Mouse (Mus musculus): Measurements from ENCODE around the gene Figla. TPM values are rescaled to one million over a fixed set of nuclear protein-coding genes. Genes with fewer than 3 reads are reported as not detected.

The Figla gene
- total RNA-seq, 2 experiments from 2014 or later, result not detected

DNA sequence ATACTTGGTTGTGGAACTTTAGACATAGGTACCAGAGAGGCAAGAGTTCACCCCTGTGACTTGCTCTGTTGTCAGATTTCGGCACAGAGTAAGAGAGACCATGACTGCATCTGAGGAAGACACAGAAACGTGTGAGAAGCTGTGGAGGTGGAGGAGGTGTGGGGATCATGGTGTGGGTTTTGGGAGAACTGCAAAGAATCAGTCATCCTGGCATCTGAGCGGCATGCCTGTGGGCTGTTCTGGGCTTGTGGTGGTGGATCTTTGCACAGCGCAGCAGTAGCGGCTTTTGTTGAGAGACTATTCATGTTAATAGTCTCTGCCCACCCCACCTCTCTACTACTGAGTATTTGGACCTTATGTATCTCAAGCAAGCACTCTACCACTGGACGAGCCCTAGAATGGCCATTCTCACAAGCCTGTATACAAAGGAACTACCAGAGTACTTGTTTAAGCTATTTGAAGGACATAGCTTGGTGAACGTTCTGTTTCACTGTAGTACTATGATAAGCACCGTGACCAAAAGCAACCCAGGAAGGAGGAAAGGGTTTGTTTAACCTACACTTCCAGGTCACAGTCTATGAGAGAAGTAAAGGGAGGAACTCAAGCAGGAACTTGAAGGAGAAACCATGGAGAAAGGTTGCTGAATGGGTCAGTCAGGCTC lies 10.8 kb downstream of the Figla start:
- no peak for ATAC-seq (replicated peaks; ENCODE audit: low FRiP score, low TSS enrichment, poor library complexity, severe bottlenecking)

DNA sequence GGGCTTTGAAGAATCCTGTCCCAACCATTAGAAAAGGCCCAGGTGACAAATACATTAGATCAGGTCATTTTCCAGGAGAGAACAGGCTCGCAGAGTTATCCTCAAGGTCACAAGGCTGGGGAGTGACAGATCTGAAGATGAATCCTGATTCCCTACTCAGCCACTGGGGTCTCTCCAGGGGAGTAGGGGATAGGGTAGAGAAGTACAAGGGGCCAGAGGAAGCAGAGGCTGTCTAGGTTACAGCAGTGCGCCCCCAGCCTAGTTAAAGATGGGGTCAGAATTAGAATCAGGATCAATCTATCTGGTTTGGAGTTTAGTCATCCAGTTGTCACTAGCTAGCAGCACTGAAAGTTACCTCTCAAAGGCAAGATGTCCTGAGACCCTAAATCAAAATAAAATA lies 12.2 kb downstream of the Figla start:
- no peak for ATAC-seq (replicated peaks; ENCODE audit: low FRiP score, low TSS enrichment, poor library complexity, severe bottlenecking)

DNA sequence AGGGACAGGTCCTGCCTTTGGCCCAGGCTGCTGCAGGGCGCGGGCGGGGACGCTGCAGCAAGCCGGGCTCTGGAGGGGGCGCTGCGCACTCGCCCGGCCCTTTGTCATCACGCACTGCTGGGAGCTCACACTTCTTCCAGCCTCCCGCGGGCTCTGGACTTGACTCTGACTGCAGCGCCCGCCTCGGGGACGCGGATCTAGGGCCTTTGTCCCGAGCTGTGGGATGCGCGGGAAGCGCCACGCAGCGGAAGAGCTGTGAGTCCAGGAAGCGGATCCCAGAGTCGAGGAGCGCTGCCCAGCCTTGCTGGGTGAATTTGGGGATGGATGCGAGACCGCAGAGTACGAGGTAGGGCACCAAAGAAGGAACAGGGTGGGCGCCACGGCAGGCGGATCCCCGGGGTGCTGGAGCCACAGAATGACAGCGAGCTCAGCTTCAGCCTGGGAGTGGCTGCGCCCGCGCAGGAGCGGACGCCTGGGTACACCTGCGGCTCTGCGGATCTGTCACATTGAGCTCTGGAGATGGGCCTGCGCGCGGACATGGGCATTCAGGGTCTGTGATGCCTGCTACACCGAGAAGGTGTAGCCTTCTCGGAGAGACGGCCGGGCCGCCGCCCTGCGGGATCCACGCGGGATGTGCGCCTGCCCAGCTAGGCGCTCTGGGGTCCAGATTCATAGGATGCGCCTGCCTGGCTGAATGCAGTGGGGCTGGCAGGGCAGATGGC lies 12.8 kb downstream of the Figla start, which contains the start of gene Add2:
TSS of gene Add2 (plus strand) at position 81 of the 722 bp plus-strand sequence.
- ATAC-seq (replicated peaks; ENCODE audit: low FRiP score, low TSS enrichment, poor library complexity, severe bottlenecking), result peak; percentile 66

DNA sequence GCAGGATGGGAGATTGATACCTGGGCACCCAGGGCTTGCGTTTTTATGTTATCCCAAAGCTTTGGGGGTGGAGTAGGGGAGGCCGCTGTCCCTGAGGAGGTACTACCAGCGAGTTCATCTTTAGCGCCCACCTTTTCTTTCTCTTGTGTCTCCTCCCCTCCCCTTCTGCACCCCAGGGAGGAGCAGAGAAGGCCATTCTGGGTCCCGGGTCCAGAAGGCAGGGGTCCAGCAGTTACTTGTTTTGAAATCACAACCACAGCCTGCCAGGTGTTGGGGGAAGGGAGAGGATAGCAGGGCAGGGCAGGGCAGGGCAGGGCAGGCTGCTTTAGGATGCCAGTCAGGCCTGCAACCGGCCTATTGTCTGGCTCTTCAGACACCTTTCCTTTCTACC lies 13.3 kb downstream of the Figla start:
- ATAC-seq (replicated peaks; ENCODE audit: low FRiP score, low TSS enrichment, poor library complexity, severe bottlenecking), result no peak

DNA sequence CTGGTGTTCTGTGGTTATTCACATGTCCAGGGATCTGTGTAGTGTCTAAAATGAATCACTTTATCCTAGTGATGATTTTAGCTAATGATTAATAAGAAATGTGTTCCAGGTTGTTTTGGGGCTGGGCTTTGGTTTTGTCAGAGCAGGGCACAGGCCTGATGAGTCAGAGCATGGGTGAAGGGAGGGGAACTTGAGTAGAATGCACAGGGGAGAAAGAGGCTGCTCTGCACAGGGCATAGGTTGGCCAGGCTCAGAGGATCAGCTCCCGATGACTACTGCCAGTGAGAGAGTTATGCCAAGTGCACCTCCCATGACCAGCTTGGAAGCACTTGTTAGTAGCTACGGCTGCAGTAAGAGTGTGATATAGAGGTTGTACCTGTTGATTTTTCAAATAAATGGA lies 15.6 kb downstream of the Figla start:
- ATAC-seq (replicated peaks; ENCODE audit: low FRiP score, low TSS enrichment, poor library complexity, severe bottlenecking), result no peak

DNA sequence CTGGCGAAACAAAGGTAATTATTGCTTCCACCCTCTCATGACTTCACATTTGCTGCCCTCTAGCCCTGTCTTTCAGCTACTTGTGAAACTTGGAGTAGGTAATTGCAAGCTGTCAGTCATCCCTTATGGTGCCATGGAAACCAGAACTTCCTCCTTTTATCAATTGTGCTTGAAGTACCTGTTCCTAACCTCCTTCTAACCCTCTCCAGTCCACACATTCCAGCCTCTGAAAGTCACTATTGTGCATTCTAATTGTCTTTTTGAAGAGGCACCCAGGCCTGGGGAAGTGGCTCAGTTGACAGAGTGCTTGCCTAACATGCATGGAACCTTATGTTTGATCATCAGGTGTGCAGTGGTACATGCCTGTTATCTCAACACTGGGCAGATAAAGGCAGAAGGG lies 17.7 kb downstream of the Figla start:
- no peak for ATAC-seq (replicated peaks; ENCODE audit: low FRiP score, low TSS enrichment, poor library complexity, severe bottlenecking)

DNA sequence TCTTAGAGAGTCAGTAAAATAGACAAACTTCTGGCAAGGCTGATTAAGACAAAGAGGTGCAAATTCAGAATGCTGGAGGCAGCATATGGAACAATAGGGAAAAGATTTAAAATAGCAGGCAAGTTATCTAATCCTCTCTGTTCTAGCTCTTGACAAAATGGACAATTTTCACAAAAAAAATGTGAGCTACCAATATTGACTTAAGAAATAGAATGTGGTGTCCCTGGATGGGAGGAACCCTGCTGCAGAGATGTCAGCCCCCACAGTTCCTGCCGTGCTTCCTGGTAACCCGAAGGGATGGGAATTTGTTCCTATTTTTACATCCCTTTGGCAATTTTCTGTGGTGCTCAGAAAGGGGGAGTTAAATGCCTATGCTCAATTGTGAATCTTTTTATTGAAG lies 22.9 kb downstream of the Figla start:
- no peak for ATAC-seq (replicated peaks; ENCODE audit: low FRiP score, low TSS enrichment, poor library complexity, severe bottlenecking)

DNA sequence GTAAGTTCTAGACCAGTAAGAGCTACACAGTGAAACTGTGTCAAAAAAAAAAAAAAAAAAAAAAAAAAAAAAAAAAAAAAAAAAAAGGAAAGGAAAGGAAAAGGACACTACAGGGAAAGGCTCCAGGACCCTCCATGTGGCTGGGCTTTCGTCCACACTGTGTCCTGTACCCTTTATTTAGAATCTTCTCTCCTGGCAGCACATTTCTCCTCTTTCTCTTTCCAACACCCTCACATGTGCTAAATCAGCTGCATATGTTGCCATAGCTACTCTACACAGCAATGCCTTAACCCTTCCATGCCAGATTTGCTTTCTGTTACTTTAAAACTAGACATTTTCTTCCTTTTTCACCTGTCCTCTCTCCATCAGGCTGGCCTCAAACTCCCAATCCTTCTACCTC lies 24.2 kb downstream of the Figla start:
- no peak for ATAC-seq (replicated peaks; ENCODE audit: low FRiP score, low TSS enrichment, poor library complexity, severe bottlenecking)

DNA sequence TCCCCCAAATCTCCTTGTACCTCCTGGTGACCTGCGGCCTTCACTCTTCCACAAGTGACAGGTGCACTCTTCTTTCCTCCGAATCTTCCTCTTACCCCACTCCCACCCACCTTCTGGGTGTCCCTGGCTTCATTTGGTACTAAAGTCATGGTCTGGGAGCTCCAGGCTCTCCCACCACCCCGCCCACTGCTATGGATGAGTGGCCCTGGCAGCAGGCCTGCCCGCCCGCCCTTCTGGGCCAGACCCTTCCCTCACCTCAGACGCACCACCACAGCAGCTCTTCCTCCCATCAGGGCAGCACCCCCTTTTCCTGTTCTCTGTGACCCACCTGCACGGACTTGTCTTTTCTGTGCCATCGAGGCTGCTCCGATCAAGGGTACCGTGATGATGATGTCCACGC lies 31.5 kb downstream of the Figla start:
- no peak for ATAC-seq (replicated peaks; ENCODE audit: low FRiP score, low TSS enrichment, poor library complexity, severe bottlenecking)

DNA sequence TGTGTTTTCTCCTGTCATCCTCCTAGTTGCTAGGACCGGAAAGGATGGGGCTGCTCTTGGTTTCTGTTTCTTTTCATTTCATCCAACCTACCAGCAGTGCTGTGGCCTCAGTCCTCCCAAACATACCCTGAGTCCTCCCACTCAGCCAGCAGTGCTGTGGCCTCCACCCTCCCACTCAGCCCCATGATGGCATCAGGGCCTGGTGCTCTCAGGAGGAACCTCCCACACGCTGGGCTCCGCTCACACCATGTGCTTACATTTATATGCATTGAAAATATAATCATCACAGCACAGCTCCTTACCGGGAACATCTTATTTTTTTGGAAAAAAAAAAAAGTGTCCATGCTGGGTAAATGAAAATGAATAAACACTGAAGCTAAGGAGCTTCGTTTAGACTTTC lies 32.5 kb downstream of the Figla start:
- ATAC-seq (replicated peaks; ENCODE audit: low FRiP score, low TSS enrichment, poor library complexity, severe bottlenecking), result no peak

DNA sequence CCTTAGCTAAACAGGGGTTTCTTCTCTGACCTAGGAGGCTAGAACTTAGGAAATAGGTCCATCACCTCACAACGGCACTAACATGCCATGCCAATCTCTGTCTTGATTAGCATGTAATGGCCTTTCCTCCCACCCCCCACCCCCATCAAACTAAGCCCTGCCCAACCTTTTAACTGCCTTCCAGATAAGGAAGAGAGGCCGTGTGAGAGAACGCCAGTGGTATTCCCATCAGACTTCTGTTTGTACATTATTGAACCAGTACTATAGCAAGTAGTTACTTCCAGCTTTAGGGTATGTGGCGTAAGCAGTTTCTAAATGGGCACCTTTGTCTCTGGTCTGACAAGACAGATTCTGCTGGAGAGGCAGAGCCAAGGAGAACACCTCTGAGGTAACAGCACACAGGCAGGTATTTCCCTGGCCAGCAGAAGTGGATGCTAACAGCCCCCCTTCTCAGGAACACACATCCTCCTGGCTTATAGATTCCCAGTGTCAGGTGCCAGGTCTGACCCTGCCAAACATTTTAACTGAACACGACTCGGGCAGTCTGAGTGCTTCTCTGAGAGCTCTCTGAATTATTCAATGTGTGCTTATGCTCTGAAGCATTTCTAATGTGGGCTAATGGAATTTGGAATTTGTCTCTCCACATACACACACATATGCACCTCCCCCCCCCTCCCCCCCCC lies 34.8 kb downstream of the Figla start:
- no peak for ATAC-seq (replicated peaks; ENCODE audit: low FRiP score, low TSS enrichment, poor library complexity, severe bottlenecking)

DNA sequence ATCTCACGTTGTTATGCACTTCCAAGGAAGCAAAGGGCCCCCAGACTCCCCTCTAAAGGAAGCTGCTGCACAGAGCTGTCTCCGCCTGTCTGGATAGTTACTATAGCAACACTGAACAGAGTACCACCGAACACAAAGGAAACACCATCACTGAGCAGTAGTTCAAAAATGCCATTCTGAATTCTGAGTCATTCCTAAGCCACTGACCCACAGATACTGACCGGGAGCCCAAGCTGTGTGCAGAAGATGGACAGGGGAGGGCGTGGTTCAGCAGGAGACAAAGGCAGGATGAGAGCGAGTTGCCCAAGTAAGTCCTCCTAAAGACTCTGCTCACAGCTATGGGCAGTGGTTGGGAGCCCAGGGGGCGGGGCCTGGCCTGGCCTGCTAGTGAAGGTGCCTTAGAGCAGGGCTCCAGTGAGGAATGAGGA lies 36.1 kb downstream of the Figla start:
- ATAC-seq (replicated peaks; ENCODE audit: low FRiP score, low TSS enrichment, poor library complexity, severe bottlenecking), result no peak

DNA sequence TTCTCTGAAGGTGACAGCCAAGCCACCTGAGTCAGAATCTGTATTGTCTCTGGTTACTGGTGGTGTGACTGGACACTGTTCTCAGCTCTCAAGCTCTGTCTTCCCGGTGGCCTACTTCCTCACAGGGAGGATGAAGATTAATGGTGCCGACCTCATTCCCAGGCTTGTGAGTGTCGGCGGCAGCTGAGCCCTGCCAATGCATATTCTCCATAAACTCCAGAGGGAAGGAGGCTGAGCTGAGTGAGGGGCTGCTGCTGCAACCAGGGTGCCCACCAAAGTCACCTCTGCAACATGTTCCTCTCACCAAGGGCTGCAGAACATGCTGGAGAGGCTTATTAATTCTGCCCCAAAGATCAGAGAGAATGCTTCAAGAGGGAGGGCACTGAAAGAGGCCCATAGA lies 36.6 kb downstream of the Figla start:
- ATAC-seq (replicated peaks; ENCODE audit: low FRiP score, low TSS enrichment, poor library complexity, severe bottlenecking), result no peak

DNA sequence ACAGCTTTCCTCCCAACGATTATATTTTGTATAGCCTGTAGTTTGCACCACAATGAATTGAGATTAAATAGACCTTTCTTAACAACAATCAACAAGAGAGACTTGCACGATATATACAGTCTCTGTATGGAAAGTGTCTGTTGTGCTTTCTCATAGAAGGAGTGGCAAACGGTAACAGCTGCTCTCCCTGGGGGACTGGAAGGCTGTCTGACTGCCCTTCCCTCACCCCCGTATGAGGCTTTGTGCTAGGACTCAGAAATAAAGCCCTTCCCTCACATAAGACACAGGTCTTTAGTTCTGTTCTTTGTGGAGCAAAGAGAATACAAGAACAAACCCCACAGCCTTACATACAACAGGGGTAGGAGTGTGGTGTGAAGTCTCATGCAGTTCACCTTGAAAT lies 37.1 kb downstream of the Figla start:
- no peak for ATAC-seq (replicated peaks; ENCODE audit: low FRiP score, low TSS enrichment, poor library complexity, severe bottlenecking)

DNA sequence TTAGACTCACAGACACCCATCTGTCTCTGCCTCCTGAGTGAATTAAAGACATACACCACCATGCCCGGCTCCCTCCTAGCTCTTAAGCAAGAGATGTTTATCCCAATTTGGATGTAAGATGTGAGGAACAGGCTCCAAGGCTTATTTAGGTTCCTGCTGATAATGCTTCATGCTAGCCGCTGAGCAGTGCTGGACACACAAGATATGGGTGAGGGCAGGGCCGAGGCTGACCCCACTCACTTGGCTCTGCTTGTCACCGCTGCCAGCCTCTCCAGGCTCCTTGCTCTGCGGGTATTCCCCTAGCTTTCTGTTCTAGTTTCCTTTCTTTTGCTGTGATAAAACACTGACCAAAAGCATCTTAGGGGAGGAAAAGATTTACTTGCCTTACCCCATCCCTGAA lies 37.6 kb downstream of the Figla start:
- peak; percentile 42 for ATAC-seq (replicated peaks; ENCODE audit: low FRiP score, low TSS enrichment, poor library complexity, severe bottlenecking)

DNA sequence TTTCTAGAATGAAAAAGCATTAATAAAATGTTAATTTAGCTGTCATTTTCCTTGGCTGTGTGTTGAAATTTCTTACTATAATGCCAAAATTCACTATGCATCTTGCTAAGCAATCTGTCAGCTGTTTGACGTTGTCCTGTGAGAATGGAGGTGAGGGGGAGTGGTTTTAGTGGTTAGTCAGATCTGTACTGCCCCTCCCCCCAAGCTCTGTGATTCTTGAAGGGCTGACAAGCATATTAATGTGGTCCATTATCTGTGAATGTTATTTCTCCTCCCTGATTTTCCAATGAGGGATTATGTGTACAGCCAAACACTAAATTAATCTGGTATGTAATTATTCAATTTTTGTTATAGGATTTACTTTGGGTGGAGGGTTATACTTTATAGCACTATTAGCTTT lies 42.5 kb downstream of the Figla start:
- ATAC-seq (replicated peaks; ENCODE audit: low FRiP score, low TSS enrichment, poor library complexity, severe bottlenecking), result no peak

DNA sequence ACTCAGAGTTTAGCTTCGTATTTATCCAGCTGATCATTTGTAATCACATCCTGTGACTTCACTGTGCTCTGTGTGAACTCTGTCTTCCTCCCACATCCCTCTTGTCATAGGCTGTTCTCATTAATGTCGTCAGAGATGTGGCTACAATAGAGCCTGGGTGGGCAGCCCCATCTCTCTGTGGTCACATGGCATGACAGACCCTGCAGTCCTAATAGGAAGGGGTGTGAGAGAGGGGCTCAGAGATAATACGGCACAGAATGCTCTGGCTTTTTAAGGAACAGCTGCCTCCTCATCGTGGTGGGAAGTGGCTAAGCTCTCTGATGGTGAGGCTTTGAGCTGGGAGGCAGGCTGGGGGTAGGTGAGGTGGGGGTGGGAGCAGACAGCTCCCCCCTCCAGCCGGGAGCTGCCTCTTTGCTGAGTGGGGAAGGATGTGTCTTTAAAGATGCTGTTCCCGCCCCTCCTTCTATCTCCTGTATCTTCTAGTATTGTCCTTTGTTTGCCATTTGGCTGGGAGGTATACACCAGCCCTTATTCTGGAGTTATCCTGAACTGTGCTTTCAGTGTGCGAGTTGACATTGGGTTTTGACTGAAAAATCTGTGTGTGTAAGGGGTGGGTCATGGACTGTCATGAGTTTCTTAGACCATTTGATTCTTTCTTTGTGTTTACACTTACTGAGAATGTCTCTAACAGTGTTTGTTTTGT lies 43.3 kb downstream of the Figla start:
- no peak for ATAC-seq (replicated peaks; ENCODE audit: low FRiP score, low TSS enrichment, poor library complexity, severe bottlenecking)

DNA sequence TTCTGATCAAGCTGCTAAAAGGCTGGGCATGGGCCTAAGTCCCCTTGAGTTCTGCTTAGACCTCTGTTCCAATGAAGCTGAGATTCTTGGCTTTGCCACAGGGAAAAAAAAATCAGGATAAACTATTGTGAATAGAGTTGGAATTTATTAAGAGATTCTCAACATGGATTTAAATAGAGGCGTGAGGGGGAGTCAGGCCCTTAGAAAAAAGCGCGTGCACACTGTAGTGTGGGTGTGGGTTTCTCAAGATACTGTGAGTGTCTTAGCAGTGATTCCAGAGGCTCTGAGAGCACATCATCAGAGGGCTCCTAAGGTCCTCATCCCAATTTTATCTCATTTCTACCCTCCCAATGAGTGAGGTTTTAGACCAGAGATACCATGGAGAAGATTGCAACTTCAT lies 44.2 kb downstream of the Figla start:
- ATAC-seq (replicated peaks; ENCODE audit: low FRiP score, low TSS enrichment, poor library complexity, severe bottlenecking), result no peak

DNA sequence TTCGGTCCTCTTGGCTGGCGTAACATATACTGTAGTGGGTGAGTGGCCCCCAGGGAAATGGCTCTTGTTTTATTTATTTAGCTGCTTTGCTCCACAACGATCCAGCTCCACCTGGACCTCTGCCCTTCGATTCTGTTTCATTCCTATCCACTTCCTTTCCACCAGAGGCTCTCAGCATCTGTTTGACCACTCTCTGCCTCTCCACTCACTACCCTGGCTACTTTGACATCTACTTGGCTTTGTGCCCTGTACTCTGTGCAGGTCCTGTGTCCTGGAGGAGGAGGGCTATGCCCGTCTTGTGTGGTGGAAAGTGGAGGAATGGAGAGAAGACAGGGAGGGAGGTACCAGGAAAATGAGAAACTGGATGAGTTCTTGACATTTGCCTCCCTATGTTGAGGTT lies 46.3 kb downstream of the Figla start:
- ATAC-seq (replicated peaks; ENCODE audit: low FRiP score, low TSS enrichment, poor library complexity, severe bottlenecking), result no peak

DNA sequence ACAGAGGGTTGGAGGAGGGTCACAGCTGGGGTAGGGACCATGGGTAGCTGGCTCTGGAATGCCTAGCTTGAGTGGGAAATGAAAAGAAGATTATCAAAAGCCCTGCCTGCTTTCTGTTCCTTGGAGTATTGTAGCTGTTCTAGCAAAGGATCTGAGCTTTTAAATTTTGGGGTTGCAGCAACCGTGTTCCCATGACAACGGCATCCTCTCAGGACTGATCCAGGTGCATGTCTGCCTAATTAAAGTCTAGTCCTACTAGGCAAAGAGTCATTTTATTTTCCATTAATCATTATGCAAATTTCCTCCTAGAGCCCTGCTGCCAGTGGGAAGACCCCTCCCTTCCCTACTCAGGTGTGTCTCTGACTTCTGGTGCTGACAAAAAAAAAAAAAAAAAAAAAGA lies 46.7 kb downstream of the Figla start:
- ATAC-seq (replicated peaks; ENCODE audit: low FRiP score, low TSS enrichment, poor library complexity, severe bottlenecking), result no peak

All from megakaryocyte-erythroid progenitor cell, adult 5-6 weeks (primary cell).